Mouse (Mus musculus): ENCODE data around the gene Mlx.

Gene Mlx

DNA sequence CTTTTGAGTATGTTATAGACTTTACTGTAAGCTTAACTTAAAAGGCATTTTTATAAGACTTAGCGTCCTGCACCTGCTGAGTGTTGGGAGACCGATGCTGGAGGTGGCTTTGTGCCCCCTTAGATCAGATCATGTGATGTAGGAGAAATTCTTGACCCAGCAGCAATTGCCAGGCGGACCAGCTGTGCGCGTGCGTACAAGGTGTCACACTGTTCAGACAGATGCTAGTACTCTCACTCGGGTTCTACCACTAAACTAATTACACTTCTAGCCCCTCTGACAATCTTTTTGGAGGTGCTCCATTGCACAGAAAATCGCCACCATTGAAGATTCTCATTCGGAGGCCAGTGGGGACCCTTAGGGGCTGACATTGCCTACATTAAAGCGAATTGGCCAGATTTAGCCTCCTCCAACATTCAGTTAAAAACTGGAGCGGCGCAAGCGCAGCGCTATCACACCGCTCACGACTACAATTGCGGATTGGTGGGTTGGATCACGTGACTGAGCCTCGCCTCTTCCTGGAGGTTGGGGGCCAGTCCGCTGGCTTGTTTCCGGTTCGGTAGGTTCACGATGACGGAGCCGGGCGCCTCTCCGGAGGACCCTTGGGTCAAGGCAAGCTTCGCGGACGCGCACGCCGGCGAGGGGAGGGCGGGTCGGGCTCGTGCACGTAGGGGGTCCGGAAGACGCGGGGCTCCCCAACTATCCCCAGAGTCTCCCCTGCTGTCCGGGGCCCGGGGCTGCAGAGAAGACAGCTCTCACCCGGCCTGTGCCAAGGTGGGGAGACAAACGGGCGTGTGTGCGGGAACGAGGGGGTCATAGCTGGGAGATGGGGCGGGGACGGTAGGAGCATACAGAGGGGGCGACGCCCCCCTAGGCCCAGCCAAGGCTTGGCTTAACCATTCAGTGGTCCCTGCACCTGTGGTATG, at the start of gene Mlx:
Mlx (plus strand) TSS at position 522 of the 926 bp plus-strand sequence.
- peak; percentile 80 for DNase-seq (ENCODE audit: low spot score)

DNA sequence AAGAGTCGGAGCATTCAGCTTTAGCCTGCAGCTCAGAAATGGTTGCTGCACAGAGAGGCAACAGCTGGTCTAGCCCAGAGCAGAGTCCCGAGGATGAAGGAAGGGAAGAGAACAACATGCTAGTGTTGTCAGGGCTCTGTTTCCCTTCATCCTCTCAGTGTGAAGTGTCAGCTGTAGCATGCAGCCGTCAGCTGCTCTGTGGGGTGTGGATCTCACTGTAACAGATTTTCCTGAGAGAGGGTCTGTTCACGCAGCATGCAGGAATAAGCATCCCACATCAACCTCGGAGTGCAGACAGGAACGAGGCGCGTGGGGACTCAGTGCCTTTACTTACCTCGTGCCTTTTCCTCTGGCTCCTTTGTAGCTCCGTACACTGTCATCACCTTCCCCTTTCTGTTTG, 49.3 kb upstream of the Mlx start:
- no peak for DNase-seq (ENCODE audit: low spot score)

DNA sequence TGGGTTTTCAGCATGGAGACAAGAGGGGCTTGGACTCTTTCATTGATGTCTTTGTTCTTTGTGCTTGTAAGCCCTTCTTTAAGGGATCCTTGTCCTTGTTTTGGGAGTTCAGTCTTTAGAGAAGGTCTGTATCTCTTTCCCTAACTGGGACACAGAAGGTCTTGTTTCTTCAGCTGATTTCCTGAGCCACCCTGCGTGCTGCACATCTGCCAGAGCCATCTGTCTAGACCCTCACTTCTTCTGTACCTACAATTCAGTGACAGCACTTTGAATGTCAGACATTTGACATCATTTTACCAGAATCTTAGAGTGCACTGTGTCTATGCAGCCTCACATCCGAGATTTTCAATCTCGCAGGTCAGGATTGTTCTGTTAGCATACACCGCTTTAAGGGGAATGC, 41.3 kb upstream of the Mlx start:
- no peak for DNase-seq (ENCODE audit: low spot score)

DNA sequence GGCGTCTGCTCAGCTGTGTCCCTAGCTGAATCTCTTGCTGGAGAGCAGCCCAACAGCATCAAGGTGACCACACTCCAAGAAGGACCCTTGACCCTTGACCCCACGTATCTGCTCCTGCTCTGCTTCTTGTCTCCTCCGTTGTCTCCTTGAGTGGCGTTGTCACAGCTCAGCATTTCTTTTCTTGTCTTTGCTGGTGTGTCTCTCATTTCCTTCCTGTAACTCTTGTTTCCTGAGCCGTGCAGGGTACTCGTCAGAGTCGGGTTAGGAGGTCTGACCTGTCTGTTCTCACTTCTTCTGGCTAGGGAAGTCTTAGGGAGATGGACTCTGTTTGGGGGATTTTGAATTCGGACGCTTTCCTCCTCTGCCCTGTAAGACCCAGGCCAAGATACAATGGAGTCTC, 40.6 kb upstream of the Mlx start:
- no peak for DNase-seq (ENCODE audit: low spot score)

DNA sequence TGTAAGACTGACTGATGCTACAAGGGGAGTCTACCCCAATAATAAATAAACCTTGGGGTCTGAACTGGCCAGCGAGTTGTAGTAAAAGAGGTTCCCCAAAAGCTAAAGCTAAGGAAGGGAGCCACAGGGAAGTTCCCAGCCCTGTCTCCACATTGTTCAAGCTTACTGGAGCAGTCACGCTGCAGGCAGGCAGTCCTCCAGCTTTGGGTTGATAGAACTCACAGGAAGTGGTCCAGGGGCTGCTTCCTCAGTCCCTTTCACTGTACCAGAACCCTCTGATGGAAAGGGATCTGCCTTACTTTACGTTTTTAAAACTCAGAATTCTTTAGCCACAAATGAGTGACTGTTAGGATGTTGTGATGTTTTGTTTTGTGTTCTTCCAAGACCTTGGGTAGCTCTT, 39.6 kb upstream of the Mlx start:
- no peak for DNase-seq (ENCODE audit: low spot score)

DNA sequence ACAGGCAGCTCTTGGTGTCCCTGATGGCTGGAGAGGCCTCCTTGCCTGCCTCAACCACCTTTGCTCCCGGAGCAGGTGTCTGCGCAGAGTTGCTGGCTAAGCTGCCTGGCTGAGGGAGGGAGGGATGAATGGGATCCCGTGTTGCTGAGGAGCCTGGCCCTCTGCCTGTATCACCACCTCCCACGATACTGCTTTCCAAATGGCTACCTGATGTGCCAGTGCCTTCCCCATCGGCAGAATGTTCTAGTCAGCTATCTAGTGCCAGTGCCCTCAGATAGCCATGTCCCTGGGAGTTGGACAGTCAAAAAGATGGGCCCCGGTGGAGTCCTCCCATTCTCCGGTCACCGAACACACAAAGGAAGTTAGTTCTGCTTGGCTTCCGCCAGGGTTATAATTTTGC, 36.7 kb upstream of the Mlx start:
- DNase-seq (ENCODE audit: low spot score), result no peak

DNA sequence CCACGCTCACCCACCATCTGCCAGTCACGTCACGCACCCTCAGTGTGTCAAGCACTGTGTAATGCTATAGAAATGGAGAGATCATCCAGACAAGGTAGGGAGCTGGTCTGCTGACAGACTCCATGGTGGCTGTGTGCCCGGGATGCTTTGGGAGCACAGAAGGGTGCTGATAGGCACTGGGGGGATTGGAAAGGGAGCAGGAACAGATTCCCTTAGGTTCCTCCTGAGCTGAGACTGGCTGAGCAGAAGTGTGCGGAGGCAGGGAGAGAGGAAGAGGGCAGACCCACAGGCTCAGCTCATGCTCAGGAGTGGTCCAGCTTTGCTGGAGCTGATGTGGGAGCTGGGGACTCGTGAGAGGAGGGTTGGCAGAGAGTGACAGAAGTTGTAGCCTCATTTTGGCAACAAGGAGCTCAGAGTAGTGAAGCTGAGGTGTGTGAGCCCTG, 36.0 kb upstream of the Mlx start:
- DNase-seq (ENCODE audit: low spot score), result no peak

DNA sequence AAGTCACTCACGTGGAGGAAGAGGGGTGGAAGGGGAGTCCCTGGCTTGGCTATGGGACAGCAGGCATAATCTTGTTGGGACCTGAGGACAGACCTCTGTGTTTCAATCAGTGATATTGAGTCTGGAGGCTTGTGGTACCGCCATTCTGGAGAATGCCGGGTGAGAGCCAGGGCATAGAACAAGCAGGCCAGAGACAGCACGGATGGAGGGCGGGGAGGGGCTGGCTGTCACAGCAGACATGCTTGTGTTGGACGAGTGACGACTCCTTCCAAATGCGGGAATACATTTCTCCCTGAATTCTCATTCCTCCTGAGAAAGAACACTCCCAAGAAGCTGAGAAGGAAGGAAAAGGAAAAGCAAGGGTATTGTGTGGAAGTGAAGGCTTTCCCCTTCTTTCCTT, 35.5 kb upstream of the Mlx start:
- no peak for DNase-seq (ENCODE audit: low spot score)

DNA sequence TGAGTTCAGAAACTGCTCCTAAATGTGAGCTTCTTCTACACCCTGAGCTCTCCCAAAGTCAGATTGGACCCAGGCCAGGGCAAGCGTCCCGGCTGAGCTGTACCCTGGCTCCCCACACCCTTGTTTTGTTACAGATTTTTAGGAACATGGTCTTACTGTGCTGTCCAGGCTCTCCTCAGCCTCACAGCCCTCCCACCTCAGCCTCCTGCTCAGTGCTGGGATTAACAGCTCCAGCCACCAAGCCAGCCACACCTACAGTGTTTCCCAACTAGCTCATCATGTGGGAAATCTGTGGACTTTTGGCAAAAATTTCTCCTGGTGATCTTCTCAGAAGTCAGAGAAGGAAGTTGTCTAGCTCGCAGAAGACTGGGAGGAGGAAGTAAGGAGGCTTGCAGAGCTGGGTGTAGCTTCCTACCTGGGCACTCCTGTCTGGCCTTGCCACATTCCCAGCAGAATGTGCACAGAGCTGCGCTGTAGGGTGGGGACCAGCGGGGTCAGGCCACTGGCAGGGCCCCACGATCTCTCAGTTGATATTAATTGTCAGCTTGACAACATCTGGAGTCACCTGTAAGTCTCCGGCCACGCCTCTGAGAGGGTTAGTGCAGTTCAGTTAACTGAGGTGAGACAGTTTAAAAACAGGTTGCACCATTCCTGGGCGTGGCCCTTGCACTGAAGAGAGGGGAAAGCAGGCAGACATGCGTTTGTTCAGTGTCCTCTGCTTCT, 34.2 kb upstream of the Mlx start:
- no peak for DNase-seq (ENCODE audit: low spot score)

DNA sequence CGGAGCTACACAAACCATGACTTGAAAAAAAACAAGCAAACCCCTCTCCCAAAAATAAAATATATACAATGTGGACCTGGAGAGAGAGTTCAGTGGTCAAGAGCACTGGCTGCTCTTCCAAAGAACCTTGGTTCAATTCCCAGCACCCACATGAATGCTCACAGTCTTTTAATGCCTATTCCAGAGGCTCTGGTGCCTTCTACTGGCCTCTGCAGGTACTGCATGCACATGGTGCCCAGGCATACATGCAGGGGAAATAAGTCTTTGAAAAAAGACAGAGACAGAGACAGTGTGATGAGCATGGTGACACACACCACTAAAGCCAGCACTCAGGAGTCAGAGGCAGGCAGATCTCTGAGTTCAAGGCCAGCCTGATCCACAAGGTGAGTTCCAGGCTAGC, 33.1 kb upstream of the Mlx start:
- DNase-seq (ENCODE audit: low spot score), result no peak

DNA sequence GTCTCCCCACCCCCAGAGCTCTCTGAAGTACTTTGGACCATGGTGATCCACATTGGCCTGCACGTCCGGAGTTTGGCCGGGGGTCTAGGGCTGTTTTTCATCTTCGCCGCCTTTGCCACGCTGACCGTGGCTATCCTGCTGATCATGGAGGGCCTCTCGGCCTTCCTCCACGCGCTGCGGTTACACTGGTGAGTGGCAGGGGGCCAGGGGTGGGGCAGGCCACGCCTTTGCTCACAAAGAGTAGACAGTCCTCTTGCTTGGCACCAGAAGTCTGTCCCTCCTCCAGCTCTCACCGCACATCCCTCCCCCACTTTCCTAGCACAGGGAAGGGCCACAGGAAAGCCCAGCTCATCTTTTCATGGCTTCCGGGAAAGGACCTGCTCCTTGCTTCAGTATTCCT, 31.7 kb upstream of the Mlx start:
- no peak for DNase-seq (ENCODE audit: low spot score)

DNA sequence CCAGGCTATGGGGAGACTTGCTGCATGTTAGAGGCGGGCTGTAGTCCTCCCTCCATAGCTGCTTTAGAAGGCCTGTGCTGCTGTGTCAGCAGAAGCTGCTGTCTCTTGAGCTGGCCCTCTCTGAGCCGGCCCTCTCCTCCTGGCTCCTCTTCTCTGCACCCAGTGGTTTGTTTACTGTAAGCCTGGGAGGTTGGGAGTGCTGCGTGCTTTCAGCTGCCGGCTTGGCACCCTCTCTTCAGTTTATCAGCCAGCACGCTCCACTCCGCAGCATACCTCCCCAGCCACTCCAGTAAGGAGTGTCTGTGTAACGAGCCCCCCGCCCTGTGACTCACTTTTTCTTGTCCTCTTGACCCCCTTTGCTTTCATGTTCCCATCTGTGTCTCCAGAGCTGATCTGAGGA, 30.2 kb upstream of the Mlx start:
- no peak for DNase-seq (ENCODE audit: low spot score)

DNA sequence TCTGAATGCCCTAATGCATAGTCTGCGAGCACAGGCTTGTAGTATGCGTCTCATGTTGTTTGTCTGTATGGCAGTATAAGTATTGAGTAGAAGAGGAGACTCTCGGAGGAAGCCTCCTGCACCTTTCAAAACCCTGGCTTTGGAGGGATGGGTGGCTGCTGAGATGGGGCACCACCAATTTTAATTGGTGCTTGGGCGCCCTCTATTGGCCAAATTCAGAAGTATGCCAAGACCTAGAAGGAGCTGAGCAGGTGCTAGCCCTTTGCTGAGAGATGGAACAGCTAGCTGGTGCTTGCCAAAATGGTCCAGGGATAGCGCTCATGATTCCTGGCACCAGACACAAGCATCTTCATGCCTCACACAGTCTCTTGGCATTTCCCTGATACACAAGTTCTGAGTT, 29.2 kb upstream of the Mlx start:
- DNase-seq (ENCODE audit: low spot score), result peak; percentile 76

DNA sequence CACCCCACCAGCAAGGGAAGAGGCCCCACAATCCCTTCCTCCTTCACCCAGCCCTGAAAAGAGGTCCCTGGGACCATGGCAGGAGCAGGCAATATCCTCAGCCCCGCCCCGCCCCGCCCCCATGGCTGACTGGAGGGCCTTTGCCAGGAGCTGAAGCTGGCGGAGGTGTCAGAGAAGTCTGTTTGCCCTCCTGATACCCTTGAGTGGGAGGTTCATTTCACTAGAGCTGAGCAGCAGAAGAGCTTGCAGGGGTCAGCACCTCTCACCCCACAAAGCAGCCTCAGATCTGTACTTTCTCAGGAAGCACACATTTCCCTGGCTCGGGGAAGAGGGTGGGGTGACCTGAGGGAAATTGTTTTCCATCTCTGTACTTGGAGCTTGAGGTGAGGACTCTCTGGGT, 28.4 kb upstream of the Mlx start:
- no peak for DNase-seq (ENCODE audit: low spot score)

DNA sequence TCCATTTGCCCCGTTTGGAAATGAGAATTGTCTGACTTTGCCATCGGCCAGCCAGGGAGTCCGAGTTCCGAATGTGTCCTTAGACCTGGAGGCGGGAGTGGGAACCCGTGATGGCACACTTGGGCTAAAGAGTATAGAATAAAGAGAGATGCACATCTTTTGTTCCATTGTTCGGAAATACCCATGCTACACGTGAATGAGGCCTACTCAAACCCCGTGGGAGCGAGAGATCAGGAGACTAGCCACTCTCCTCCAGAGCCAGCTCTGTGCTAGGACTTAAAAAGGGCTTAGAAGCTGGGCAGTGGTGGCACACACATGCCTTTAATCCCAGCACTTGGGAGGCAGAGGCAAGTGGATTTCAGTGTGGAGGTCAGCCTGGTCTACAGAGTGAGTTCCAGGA, 27.6 kb upstream of the Mlx start:
- DNase-seq (ENCODE audit: low spot score), result no peak

DNA sequence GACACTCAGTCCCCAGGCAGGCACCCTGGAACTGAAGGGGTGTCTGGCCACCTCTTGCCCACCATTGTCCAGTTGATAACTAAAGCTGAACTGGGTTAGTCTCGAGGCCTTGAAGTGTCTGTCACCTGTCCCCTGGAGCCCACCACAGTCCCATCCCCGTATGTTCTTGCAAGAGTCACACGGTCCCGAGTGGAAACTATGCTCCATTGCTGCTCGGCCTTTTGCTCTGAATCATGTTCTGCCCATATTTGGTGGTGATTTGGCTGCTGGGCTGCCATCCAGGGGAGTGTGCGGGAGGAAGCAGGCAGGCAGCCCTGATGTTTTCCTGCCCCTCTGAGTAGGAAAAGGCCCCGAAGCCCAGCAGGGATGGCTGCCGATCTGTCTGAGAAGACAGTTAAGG, 27.0 kb upstream of the Mlx start:
- no peak for DNase-seq (ENCODE audit: low spot score)

DNA sequence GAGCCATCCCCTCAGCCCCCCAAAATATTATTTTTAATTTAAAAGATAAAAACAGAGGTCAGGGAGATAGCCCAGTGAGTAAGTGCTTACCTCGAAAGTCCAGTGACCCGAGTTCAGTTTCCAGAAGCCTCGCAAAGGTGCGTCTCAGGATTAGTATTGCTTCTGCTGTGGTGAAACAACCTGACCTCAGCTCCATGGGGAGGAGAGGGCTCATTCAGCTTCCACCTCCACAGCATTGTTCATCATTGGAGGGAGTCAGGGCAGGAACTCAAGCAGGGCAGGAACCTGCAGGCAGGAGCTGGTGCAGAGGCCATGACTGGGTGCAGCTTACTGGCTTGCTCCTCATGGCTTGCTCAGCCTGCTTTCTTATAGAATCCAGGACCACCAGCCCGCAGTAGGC, 26.0 kb upstream of the Mlx start:
- no peak for DNase-seq (ENCODE audit: low spot score)

DNA sequence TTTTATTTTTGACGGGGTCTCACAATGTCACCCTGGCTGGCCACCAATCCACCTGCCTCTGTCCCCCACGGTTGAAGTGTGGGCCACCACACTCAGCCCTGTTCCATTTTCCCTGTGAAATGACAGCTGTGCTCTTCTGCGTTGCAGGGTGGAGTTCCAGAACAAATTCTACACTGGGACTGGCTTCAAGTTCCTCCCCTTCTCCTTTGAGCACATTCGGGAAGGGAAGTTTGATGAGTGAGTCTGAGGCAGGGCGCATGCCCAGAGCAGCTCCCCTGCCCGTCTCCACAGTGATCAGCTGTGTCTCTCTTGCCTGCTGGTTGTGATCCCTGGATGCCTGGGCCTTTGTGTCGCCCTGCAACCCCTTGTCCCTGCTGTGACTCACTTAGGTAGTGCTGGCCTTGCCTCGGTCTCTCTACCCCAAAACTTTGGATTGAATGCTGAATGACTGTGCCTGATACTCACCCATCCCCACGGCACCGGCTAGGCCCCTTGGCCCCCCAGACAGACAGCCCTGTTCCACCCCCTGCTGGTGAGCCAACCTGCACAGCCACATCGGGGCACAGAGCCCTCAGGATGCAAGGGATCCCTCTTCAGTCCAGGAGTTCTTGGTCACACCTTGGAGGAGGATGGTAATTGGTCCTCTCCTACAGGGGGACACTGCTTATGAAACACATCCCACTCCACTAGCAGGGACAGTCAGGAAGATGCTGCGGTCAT, 24.8 kb upstream of the Mlx start:
- DNase-seq (ENCODE audit: low spot score), result no peak

DNA sequence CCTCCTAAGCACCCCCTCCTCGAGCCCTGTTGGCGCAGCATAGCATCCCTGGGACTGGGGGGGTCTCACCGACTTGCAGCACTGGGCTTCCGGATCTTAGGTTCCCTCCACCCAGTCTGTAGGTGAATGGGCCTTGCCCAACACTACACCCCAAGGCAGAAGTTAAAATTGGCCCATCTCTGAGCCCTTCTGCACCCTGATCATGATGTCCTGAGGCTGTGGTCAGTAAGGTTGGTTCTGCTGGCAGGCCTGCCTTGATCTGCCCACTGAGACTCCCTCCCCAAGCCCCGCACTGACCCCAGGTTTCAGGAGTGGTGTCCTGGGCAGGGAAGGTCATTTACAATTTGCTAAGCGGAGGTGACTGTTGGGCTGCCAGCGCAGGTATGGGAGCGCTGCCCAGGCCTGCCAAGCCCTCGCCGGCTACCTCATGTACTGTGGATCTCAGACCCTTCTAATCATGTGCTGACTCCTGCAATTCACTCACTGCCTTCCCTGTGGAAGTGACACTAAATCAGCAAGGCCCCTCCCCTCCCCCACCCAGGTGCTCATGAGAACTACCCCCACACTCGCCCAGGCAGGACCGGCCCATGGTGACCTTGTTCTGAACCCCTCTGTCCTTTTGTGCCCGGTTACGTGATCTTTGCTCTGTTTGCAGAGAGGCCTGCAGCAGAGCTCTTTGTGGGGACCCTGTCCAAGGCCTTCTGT, 24.0 kb upstream of the Mlx start:
- no peak for DNase-seq (ENCODE audit: low spot score)

DNA sequence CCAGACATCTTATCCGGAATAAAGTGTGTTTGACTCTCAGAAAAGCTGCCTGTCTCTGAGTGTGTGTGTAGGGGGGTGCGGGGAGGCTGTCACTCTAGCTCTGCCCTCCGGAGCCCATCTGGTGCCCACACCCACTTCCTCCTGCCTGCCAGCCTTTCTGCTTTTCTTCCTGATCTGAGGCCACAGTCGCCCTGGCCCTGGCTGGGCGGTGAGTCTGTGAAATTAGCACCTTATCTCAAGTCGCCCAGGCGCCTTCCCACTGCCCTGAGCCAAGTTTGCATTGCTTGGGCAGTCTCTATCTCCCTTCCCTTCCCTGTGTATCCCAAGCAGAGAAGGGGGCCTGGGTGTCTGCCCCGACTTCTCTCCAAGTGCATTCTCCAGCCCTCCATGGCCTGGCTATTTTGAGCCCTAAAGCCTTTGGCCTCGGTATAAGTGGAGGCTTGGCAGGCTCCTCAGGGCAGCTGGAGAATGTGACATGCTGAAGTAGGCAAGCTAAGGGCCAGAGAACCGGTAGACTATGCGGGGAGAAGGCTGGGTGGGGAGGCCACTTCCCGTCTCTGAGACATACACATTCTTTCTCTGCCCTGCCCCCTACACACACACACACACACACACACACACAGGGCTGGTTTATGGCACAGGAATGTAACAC, 23.3 kb upstream of the Mlx start:
- DNase-seq (ENCODE audit: low spot score), result peak; percentile 79

DNA sequence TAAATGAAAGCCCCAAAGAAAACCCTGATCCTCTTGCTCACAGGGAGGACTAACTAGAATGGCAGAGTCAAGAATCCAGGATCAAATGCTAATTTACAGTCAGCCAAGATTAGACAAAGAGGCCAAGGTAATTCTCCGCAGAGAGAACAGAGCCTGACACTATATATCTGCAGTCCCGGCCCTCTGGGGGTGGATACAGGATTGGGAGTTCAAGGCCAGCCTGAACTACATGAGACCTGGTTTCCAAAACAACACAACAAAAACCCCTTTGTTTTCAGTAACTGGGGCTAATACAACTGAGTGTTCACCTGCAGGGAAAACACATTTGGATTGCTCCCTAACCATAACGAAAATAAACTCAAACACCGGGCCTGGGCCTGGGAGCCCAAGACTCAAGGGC, 22.6 kb upstream of the Mlx start:
- DNase-seq (ENCODE audit: low spot score), result no peak

DNA sequence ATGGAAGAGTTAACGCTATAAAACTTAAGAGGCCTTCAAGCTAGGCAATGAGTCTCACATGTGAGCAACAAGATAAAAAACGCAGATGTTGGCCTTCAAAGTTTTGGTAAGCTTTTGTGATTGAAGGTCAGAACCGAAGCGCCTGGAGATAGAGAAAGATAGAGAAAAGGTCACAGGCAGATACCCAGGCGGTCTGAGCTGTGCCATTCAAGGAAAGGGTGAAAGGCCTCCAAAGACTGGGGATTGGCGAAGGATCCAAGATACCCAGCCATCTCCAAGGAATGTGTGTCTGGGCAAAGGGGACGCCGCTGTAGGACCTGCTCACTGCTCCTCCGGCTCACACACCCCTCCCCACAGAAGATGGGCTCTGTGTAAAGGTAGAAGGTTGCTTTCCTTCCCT, 22.1 kb upstream of the Mlx start:
- no peak for DNase-seq (ENCODE audit: low spot score)

All from spleen, adult 12 weeks (tissue).